Mouse (Mus musculus): Measurements from ENCODE around the gene Tmem234. TPM values are rescaled to one million over a fixed set of nuclear protein-coding genes. Genes with fewer than 3 reads are reported as not detected.

Gene Tmem234
- polyA plus RNA-seq, 1 experiment from 2014 or later: 183 TPM

DNA sequence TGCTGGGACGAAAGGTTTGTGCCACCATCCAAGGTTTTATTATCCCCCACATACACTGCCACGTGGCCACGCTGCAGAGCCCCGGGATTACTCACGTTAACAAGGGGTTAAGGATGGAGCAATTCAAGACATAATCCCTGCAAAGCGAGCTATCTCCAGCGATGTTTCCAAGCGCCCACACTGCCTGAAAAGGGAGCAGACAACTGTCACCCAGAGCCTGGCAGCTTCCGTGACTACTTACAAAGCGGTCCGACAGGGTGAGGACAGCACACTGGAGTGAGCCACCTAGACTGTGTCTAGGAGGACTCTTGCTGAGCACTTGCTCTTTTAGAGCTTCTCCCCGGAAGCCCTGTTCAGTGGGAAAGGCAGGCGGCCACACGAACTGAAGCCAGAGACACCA lies 54.3 kb downstream of the Tmem234 start:
- Histone ChIP-seq H3K4me2 (no peak overlapping the region), H3K4me3 (no peak overlapping the region), H3K9ac (no peak overlapping the region), H3K9me3 (no peaks in the 10 kb centered on the region), H3K4me1 (replicated peaks) (no peaks in the 10 kb centered on the region), H3K27me3 (no peaks in the 10 kb centered on the region), H3K27ac (replicated peaks) (no peak overlapping the region), H3K36me3 (peaks cover 94% of the 10 kb centered on the region)
- ATAC-seq (ENCODE audit: low FRiP score, low read depth): no peak
- 94% methylated on average over 14 of the region's 14 CpGs for WGBS

DNA sequence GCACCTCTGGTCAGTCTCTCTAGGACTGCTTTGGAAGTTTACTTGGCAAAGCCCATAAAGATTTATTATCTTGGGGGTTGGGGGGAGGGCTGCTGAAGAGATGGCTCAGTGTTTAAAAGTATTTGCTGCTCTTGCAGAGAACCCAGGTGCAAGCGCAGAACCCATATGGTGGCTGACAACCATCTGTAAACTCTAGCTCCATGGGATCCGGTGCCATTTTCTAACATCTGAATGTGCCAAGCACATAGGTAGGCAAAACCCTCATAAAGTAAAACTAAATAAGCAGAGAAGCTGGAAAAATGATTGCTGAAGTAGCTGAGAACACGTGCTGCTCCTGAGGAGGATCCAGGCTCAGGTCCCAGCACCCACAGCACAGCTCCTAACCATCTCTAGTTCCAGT lies 61.1 kb downstream of the Tmem234 start:
- Histone ChIP-seq H3K27me3 (no peaks in the 10 kb centered on the region), H3K9ac (no peak overlapping the region), H3K4me1 (replicated peaks) (no peaks in the 10 kb centered on the region), H3K9me3 (no peaks in the 10 kb centered on the region), H3K36me3 (peaks cover 52% of the 10 kb centered on the region), H3K27ac (replicated peaks) (no peak overlapping the region), H3K4me3 (no peak overlapping the region), H3K4me2 (no peak overlapping the region)
- ATAC-seq (ENCODE audit: low FRiP score, low read depth): no peak
- 94% methylated on average over 3 of the region's 3 CpGs for WGBS

DNA sequence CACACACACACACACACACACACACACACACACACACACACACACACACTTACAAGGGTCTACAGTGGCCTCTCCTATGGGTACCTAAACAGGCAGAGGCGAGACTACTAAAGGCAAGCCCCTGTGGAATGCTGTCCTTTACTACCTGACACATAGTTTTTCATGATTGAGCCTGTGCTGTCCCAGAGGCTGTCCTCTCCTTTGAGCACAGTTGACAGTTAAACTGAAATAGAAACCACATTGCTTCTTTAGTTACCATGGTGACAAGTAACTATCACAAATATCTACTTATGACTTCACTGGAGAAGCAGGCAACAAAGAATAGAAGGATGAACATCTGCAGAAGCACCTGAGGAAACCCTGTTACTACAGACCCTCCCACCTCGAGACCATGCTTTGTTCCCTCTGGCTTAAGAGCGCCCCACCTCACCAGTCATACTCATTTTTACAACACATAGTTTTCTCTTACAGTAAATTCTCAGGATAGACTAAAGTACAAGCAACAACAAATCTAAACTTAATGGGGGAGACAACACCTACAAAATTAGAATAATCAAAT lies 61.9 kb downstream of the Tmem234 start:
- no peak overlapping the region for H3K4me3 ChIP-seq
- no peaks in the 10 kb centered on the region for H3K27me3 ChIP-seq
- 89% methylated on average over 3 of the region's 3 CpGs for WGBS
- H3K9ac ChIP-seq: no peak overlapping the region
- no peak for ATAC-seq (ENCODE audit: low FRiP score, low read depth)
- H3K4me2 ChIP-seq: no peak overlapping the region
- no peaks in the 10 kb centered on the region for H3K4me1 ChIP-seq (replicated peaks)
- H3K9me3 ChIP-seq: no peaks in the 10 kb centered on the region
- peaks cover 48% of the 10 kb centered on the region for H3K36me3 ChIP-seq
- no peak overlapping the region for H3K27ac ChIP-seq (replicated peaks)

DNA sequence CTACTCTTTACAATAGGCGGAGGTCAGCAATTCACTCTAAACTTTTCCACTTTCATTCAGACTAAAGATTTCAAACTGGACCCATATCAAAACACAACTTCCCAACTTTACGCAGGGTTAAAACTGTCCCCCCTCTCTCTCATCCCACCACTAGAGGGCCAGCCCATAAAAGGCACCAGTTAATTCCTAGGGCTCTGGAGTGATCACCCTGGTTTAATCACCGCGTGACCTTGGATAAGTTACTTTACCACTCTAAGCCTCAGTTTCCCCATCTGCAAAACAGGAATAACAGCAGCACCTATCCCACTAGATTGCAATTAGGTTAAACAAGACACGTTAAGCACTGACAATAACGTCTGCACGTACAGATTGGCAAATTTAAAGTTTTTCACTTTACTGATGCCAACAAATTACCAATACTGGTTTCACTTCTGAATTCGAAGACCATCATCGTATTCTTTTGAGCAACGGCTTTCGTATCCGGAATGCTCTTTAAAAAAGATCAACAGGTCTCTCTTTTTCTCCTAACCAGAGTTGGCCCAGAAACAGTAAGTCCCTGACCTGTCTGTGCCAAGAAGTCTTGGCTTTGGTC lies 71.1 kb downstream of the Tmem234 start:
- peaks cover 20% of the 10 kb centered on the region for H3K4me1 ChIP-seq (replicated peaks)
- H3K27ac ChIP-seq (replicated peaks): peak overlapping the region; percentile 90
- WGBS: 6% methylated on average over 12 of the region's 12 CpGs
- ATAC-seq (ENCODE audit: low FRiP score, low read depth): peak; percentile 28; the same call in 1 of the 2 replicates
- peak overlapping the region; percentile 82 for H3K4me3 ChIP-seq
- H3K9me3 ChIP-seq: no peaks in the 10 kb centered on the region
- no peaks in the 10 kb centered on the region for H3K27me3 ChIP-seq
- H3K9ac ChIP-seq: peak overlapping the region; percentile 84
- peak overlapping the region; percentile 75 for H3K4me2 ChIP-seq
- H3K36me3 ChIP-seq: peaks cover 13% of the 10 kb centered on the region

DNA sequence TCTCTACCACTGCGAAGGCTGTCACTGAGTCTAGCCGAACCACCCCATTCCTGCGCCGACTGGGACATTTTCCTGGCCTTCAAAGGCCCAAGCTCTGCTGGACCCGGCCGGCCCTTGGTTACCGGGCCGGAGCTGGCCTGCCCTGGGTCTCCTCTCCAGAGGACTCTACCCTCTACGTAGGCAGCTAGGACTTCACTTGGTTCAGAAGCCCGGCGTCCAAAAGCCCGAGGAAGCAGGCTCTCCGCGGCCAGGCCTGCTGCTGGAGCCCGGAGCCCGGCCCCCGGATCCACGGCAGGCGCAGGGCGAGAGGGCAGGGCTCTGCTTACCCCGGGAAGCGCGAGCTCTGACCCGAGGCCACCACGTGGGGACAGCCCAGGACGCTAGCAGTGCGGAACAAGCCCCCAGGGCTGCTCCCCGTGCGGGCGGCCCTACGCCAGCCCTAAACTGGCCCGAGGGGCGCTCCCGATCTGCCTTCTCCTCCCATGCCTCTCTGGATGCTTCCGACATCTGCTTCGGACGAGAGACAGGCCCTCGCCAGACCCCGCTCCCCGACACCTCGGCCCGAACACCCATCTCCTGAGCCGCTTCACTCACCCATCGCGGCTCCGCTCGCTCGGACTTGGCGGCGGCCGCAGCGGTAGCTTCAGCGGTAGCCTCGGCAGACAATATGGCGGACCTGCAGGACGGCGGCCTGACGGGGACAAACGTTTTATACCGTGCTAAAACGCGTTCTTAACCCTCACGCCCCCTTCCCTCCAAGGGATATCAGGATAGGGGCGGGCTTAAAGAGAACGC lies 71.8 kb downstream of the Tmem234 start, which contains the start of gene Kpna6:
TSS of gene Kpna6 (minus strand) at position 685 of the 795 bp plus-strand sequence.
- Histone ChIP-seq H3K4me2 (peak within 1 kb of the TSS; percentile 75), H3K9ac (peak within 1 kb of the TSS; percentile 84), H3K27ac (replicated peaks) (peak within 1 kb of the TSS; percentile 90), H3K36me3 (peaks cover 16% of the 10 kb centered on the region), H3K4me1 (replicated peaks) (peaks cover 20% of the 10 kb centered on the region), H3K27me3 (no peaks in the 10 kb centered on the region), H3K9me3 (no peaks in the 10 kb centered on the region), H3K4me3 (peak within 1 kb of the TSS; percentile 82)
- under 1% methylated on average over 65 of the region's 65 CpGs for WGBS
- ATAC-seq (ENCODE audit: low FRiP score, low read depth): peak; percentile 94

DNA sequence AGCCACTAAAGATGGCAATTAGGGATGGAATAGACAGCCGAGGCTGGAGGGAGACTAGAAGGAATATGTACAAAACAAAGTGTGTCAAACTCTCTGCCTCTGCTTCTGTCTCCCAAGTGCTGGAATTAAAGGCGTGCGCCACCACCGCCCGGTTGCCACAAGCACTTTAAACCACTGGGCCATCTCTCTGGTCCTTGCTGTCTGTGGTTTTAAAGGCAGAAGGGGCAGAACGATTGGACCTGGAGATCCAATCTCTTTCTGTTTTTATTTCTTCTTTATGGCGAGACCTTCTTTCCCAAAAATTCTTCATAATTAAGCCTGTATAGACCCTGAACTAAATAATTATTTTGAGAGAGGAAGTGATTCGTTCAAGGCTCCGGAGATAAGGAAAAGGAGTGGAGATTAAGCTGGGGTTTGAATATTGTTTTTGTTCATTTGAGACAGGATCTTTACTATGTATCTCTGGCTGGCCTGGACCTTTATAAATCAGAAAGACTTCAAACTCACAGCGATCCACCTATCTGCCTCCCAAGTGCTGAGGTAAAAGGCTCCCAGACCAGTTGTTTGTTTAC lies 72.5 kb downstream of the Tmem234 start:
- peak overlapping the region; percentile 82 for H3K4me3 ChIP-seq
- H3K4me1 ChIP-seq (replicated peaks): peaks cover 20% of the 10 kb centered on the region
- no peaks in the 10 kb centered on the region for H3K27me3 ChIP-seq
- H3K4me2 ChIP-seq: peak overlapping the region; percentile 75
- peak overlapping the region; percentile 90 for H3K27ac ChIP-seq (replicated peaks)
- ATAC-seq (ENCODE audit: low FRiP score, low read depth): peak; percentile 72; the same call in 1 of the 2 replicates
- WGBS: 7% methylated on average over 10 of the region's 10 CpGs
- H3K9ac ChIP-seq: peak overlapping the region; percentile 84
- peaks cover 20% of the 10 kb centered on the region for H3K36me3 ChIP-seq
- H3K9me3 ChIP-seq: no peaks in the 10 kb centered on the region

Small RNAs within 50 kb of the gene (microRNA-seq; reads per million reads assigned to microRNA genes)
- gene Mir8119: not detected

Other genes starting within 250 kb of the Tmem234 start
- gene Zbtb8a, start 222.6 kb upstream of the Tmem234 start, polyA plus RNA-seq (2015; fragmentation: Nextera tagmentation; extraction: Ambion mirVana): 19.5 and 21.2 TPM in 2 replicates
- gene Zbtb8b, start 159.8 kb upstream of the Tmem234 start, polyA plus RNA-seq (2015; fragmentation: Nextera tagmentation; extraction: Ambion mirVana): 15.7 and 17.1 TPM in 2 replicates
- 35.3 and 37.4 TPM in 2 replicates for gene Bsdc1, start 139.1 kb upstream of the Tmem234 start, polyA plus RNA-seq (2015; fragmentation: Nextera tagmentation; extraction: Ambion mirVana)
- gene Tssk3, start 109.6 kb upstream of the Tmem234 start, polyA plus RNA-seq (2015; fragmentation: Nextera tagmentation; extraction: Ambion mirVana): 0.53 and 0.73 TPM in 2 replicates
- 0.39 and 0.87 TPM in 2 replicates for gene Fam229a, start 109.5 kb upstream of the Tmem234 start, polyA plus RNA-seq (2015; fragmentation: Nextera tagmentation; extraction: Ambion mirVana)
- 1,671 and 1,849 TPM in 2 replicates for gene Marcksl1, start 87.1 kb upstream of the Tmem234 start, polyA plus RNA-seq (2015; fragmentation: Nextera tagmentation; extraction: Ambion mirVana)
- gene Hdac1, start 58.0 kb upstream of the Tmem234 start, polyA plus RNA-seq (2015; fragmentation: Nextera tagmentation; extraction: Ambion mirVana): 84.7 and 92.2 TPM in 2 replicates
- gene Lck, start 27.0 kb upstream of the Tmem234 start, polyA plus RNA-seq (2015; fragmentation: Nextera tagmentation; extraction: Ambion mirVana): 11.7 and 13.6 TPM in 2 replicates
- gene Fam167b, start 22.1 kb upstream of the Tmem234 start, polyA plus RNA-seq (2015; fragmentation: Nextera tagmentation; extraction: Ambion mirVana): 0.24 and 0.34 TPM in 2 replicates
- 203 and 206 TPM in 2 replicates for gene Eif3i, start within 50 bp of the Tmem234 start, polyA plus RNA-seq (2015; fragmentation: Nextera tagmentation; extraction: Ambion mirVana)
- 3.4 and 3.6 TPM in 2 replicates for gene Dcdc2b, start 13.6 kb downstream of the Tmem234 start, polyA plus RNA-seq (2015; fragmentation: Nextera tagmentation; extraction: Ambion mirVana)
- gene Iqcc, start 18.4 kb downstream of the Tmem234 start, polyA plus RNA-seq (2015; fragmentation: Nextera tagmentation; extraction: Ambion mirVana): 26.7 and 32.9 TPM in 2 replicates
- 153 and 159 TPM in 2 replicates for gene Ccdc28b, start 23.3 kb downstream of the Tmem234 start, polyA plus RNA-seq (2015; fragmentation: Nextera tagmentation; extraction: Ambion mirVana)
- 45.6 and 45.9 TPM in 2 replicates for gene Txlna, start 40.4 kb downstream of the Tmem234 start, polyA plus RNA-seq (2015; fragmentation: Nextera tagmentation; extraction: Ambion mirVana)
- gene Kpna6, start 72.1 kb downstream of the Tmem234 start, polyA plus RNA-seq (2015; fragmentation: Nextera tagmentation; extraction: Ambion mirVana): 17.4 and 19.1 TPM in 2 replicates
- gene Tmem39b, start 96.2 kb downstream of the Tmem234 start, polyA plus RNA-seq (2015; fragmentation: Nextera tagmentation; extraction: Ambion mirVana): 14.8 TPM in 2 replicates
- 121 and 122 TPM in 2 replicates for gene Khdrbs1, start 141.6 kb downstream of the Tmem234 start, polyA plus RNA-seq (2015; fragmentation: Nextera tagmentation; extraction: Ambion mirVana)
- 228 and 238 TPM in 2 replicates for gene Ptp4a2, start 210.6 kb downstream of the Tmem234 start, polyA plus RNA-seq (2015; fragmentation: Nextera tagmentation; extraction: Ambion mirVana)